Mouse (Mus musculus): ENCODE measurements at regions not wholly inside any gene's neighbourhood (a gene's known extent, or its start where the extent isn't known, plus 50 kb on each side); places are given as distances from the start of the nearest gene placed in this dataset.
A peak's percentile ranks its signal among the peaks of the same experiment; 100 is the strongest.

DNA sequence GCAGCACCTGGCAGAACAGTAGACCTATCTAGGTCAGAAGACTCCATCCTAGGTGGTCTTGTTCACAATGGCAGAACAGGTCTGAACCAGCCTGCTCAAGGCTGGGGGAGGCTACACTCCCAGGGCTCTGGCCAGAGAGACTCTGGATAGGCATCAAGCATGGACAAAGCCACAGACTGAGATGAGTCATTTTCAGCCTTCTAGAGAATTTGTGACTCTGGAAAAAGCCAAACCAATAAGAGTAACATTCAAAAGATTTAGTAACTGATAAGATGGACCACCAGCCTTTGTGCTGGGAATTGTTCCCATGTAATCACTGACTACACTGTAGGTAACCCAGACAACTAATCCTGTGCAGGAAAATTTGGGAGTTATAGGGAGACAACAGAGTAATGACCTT is 320.3 kb upstream of the Gm9747 start:
- H3K36me3 ChIP-seq (ENCODE audit: control insufficient read depth, insufficient read depth): no peaks in the 10 kb centered on the region
- no peak for TF ChIP-seq MAX (IDR thresholded peaks at IDR 0.05)
- no peak for TF ChIP-seq CTCF (IDR thresholded peaks at IDR 0.05; ENCODE audit: control insufficient read depth, insufficient read depth, insufficient read length)
- TF ChIP-seq MYOD1 (IDR thresholded peaks at IDR 0.05; ENCODE audit: control insufficient read depth, insufficient read length, low read depth): no peak
- TF ChIP-seq MYOG (IDR thresholded peaks at IDR 0.05; ENCODE audit: control insufficient read depth, extremely low read depth, insufficient read length): no peak
- no peak for TF ChIP-seq CEBPB (IDR thresholded peaks at IDR 0.05; ENCODE audit: low read depth)
- no peak for TF ChIP-seq USF1 (IDR thresholded peaks at IDR 0.05; ENCODE audit: low read depth)
- peak; percentile 19 for TF ChIP-seq FOSL1 (IDR thresholded peaks at IDR 0.05; ENCODE audit: insufficient read depth, low read length, poor library complexity, severe bottlenecking)
- no peaks in the 10 kb centered on the region for H3K79me3 ChIP-seq (ENCODE audit: low read depth)
- no peaks in the 10 kb centered on the region for H3K79me2 ChIP-seq (ENCODE audit: control insufficient read depth, insufficient read depth)
- H3ac ChIP-seq (ENCODE audit: control insufficient read depth, insufficient read length, low read depth): no peak overlapping the region
- H3K4me3 ChIP-seq (ENCODE audit: insufficient read depth, poor library complexity, severe bottlenecking): no peak overlapping the region
- H3K27me3 ChIP-seq (ENCODE audit: control insufficient read depth, insufficient read depth, insufficient read length): no peaks in the 10 kb centered on the region

DNA sequence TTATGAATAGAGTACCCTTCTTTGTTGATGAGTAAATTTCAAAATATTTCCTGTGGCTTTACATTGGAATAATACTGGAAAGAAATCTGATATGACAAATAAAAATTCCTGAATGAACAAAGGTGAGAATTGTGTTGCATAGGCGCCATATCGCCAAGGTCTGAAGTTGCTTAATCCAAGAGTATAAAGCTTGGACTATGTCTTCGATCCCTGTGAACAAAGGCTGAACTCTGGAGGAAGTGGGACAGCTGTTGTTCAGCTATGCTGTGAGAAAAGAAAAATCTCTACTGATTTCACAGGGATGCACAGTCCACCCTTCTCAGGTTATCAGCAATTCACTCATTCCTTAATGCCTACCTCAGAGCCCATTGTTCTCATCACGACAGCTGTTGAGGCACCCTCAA is 319.3 kb upstream of the Gm9747 start:
- H3ac ChIP-seq (ENCODE audit: control insufficient read depth, insufficient read length, low read depth): no peak overlapping the region
- TF ChIP-seq MAX (IDR thresholded peaks at IDR 0.05) (no peak), FOSL1 (IDR thresholded peaks at IDR 0.05; ENCODE audit: insufficient read depth, low read length, poor library complexity, severe bottlenecking) (no peak), MYOG (IDR thresholded peaks at IDR 0.05; ENCODE audit: control insufficient read depth, extremely low read depth, insufficient read length) (no peak), MYOD1 (IDR thresholded peaks at IDR 0.05; ENCODE audit: control insufficient read depth, insufficient read length, low read depth) (peak; percentile 88), CEBPB (IDR thresholded peaks at IDR 0.05; ENCODE audit: low read depth) (peak; percentile 76)
- no peaks in the 10 kb centered on the region for H3K79me2 ChIP-seq (ENCODE audit: control insufficient read depth, insufficient read depth)
- H3K79me3 ChIP-seq (ENCODE audit: low read depth): no peaks in the 10 kb centered on the region
- H3K4me3 ChIP-seq (ENCODE audit: insufficient read depth, poor library complexity, severe bottlenecking): no peak overlapping the region
- H3K36me3 ChIP-seq (ENCODE audit: control insufficient read depth, insufficient read depth): no peaks in the 10 kb centered on the region
- no peaks in the 10 kb centered on the region for H3K27me3 ChIP-seq (ENCODE audit: control insufficient read depth, insufficient read depth, insufficient read length)

DNA sequence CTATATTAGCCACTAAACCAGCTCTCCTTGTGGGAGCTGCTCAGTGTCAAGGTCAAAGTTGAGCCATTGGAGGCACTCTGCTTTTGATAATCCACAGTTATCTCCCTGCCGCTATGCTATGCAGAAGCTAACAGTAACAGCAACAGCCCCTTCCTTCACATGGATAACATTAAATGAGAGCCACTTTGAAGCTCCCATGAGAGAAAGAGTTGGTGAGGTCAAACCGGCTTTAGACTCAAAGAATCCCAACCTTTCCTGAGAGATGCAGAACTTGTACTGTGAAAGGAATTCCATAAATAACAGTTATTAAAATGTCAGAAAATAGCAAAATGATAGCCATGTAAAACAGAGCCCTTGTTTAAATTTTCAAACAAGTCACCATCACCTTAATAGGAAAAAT is 316.1 kb upstream of the Gm9747 start:
- no peaks in the 10 kb centered on the region for H3K79me3 ChIP-seq (ENCODE audit: low read depth)
- H3K36me3 ChIP-seq (ENCODE audit: control insufficient read depth, insufficient read depth): no peaks in the 10 kb centered on the region
- no peak overlapping the region for H3K4me3 ChIP-seq (ENCODE audit: insufficient read depth, poor library complexity, severe bottlenecking)
- H3ac ChIP-seq (ENCODE audit: control insufficient read depth, insufficient read length, low read depth): no peak overlapping the region
- H3K79me2 ChIP-seq (ENCODE audit: control insufficient read depth, insufficient read depth): no peaks in the 10 kb centered on the region
- no peak for TF ChIP-seq MYOG (IDR thresholded peaks at IDR 0.05; ENCODE audit: control insufficient read depth, extremely low read depth, insufficient read length)
- TF ChIP-seq USF1 (IDR thresholded peaks at IDR 0.05; ENCODE audit: low read depth): no peak
- no peak for TF ChIP-seq MAX (IDR thresholded peaks at IDR 0.05)
- TF ChIP-seq MYOD1 (IDR thresholded peaks at IDR 0.05; ENCODE audit: control insufficient read depth, insufficient read length, low read depth): no peak
- TF ChIP-seq FOSL1 (IDR thresholded peaks at IDR 0.05; ENCODE audit: insufficient read depth, low read length, poor library complexity, severe bottlenecking): no peak
- TF ChIP-seq CTCF (IDR thresholded peaks at IDR 0.05; ENCODE audit: control insufficient read depth, insufficient read depth, insufficient read length): no peak
- TF ChIP-seq CEBPB (IDR thresholded peaks at IDR 0.05; ENCODE audit: low read depth): no peak
- no peaks in the 10 kb centered on the region for H3K27me3 ChIP-seq (ENCODE audit: control insufficient read depth, insufficient read depth, insufficient read length)

DNA sequence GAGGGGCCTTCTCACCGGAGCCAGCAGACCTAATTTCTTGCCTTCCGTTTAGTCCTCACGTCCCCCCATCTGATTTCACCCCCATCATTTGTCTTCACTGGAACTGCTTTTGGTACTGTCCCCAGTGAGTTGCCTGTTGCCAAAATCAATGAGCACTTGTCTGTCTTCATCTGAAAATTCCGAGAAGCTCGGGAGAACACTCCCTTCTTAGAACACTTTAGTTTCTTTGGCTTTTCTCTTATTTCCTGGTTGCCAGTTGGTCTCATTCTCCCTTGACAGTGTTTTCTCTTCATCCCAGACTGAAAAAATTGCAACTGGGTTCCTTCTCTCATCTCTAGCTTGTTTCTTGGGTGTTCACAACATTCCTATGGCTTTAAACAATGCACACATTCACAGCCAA is 305.2 kb upstream of the Gm9747 start:
- H3K79me3 ChIP-seq (ENCODE audit: low read depth): no peaks in the 10 kb centered on the region
- no peak overlapping the region for H3ac ChIP-seq (ENCODE audit: control insufficient read depth, insufficient read length, low read depth)
- no peaks in the 10 kb centered on the region for H3K36me3 ChIP-seq (ENCODE audit: control insufficient read depth, insufficient read depth)
- H3K79me2 ChIP-seq (ENCODE audit: control insufficient read depth, insufficient read depth): no peaks in the 10 kb centered on the region
- TF ChIP-seq FOSL1 (IDR thresholded peaks at IDR 0.05; ENCODE audit: insufficient read depth, low read length, poor library complexity, severe bottlenecking) (no peak), MYOD1 (IDR thresholded peaks at IDR 0.05; ENCODE audit: control insufficient read depth, insufficient read length, low read depth) (no peak)
- H3K4me3 ChIP-seq (ENCODE audit: insufficient read depth, poor library complexity, severe bottlenecking): no peak overlapping the region
- no peaks in the 10 kb centered on the region for H3K27me3 ChIP-seq (ENCODE audit: control insufficient read depth, insufficient read depth, insufficient read length)

DNA sequence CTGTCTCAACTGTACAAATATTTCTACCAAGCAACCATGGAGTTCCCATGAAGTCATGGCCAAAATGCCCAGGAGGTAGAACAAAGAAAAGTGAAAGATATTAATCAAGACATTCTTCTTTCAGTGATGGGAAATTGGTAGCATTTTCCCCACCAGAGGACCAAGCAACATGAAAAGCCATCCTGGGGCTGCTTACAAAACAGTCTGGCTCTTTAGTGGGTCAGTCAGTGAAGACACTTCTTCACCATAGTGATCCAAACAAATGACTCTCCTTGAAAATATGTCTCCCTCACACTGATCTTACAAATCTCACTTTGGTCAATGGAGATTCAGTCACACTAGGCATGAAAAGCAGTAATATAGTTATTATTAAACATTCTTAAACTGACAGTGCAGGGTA is 299.8 kb upstream of the Gm9747 start:
- H3K27me3 ChIP-seq (ENCODE audit: control insufficient read depth, insufficient read depth, insufficient read length): no peaks in the 10 kb centered on the region
- H3ac ChIP-seq (ENCODE audit: control insufficient read depth, insufficient read length, low read depth): no peak overlapping the region
- H3K79me2 ChIP-seq (ENCODE audit: control insufficient read depth, insufficient read depth): no peaks in the 10 kb centered on the region
- H3K4me3 ChIP-seq (ENCODE audit: insufficient read depth, poor library complexity, severe bottlenecking): no peak overlapping the region
- no peaks in the 10 kb centered on the region for H3K79me3 ChIP-seq (ENCODE audit: low read depth)
- H3K36me3 ChIP-seq (ENCODE audit: control insufficient read depth, insufficient read depth): no peaks in the 10 kb centered on the region
- TF ChIP-seq MYOD1 (IDR thresholded peaks at IDR 0.05; ENCODE audit: control insufficient read depth, insufficient read length, low read depth) (no peak), MAX (IDR thresholded peaks at IDR 0.05) (no peak), CEBPB (IDR thresholded peaks at IDR 0.05; ENCODE audit: low read depth) (no peak), FOSL1 (IDR thresholded peaks at IDR 0.05; ENCODE audit: insufficient read depth, low read length, poor library complexity, severe bottlenecking) (no peak), MYOG (IDR thresholded peaks at IDR 0.05; ENCODE audit: control insufficient read depth, extremely low read depth, insufficient read length) (no peak), USF1 (IDR thresholded peaks at IDR 0.05; ENCODE audit: low read depth) (no peak), CTCF (IDR thresholded peaks at IDR 0.05; ENCODE audit: control insufficient read depth, insufficient read depth, insufficient read length) (no peak)

DNA sequence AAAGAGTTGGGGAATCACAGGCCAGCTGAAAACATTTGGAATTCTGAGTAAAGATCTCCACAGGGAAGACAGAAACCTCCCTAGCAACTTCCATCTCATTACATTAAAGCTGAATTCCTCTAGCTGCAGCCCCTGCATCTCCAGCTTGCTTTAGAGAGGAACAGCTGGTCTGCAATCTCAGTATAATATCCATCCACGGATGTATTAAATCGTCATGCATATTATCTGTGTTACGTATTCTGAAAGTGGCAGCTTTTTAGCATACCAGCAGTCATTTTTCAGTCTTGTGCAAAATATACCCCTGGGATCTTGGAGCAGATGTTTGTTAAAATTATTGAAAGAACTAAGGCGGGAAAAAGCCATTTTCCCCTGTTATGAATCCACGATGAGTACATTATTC is 287.7 kb upstream of the Gm9747 start:
- H3K79me2 ChIP-seq (ENCODE audit: control insufficient read depth, insufficient read depth): no peaks in the 10 kb centered on the region
- TF ChIP-seq MYOD1 (IDR thresholded peaks at IDR 0.05; ENCODE audit: control insufficient read depth, insufficient read length, low read depth): no peak
- TF ChIP-seq CTCF (IDR thresholded peaks at IDR 0.05; ENCODE audit: control insufficient read depth, insufficient read depth, insufficient read length): no peak
- no peak for TF ChIP-seq CEBPB (IDR thresholded peaks at IDR 0.05; ENCODE audit: low read depth)

More for the DNA sequence above, 287.7 kb upstream of the Gm9747 start:
- Histone ChIP-seq H3K4me3 (ENCODE audit: insufficient read depth, poor library complexity, severe bottlenecking) (no peak overlapping the region), H3K36me3 (ENCODE audit: control insufficient read depth, insufficient read depth) (no peaks in the 10 kb centered on the region), H3ac (ENCODE audit: control insufficient read depth, insufficient read length, low read depth) (no peak overlapping the region), H3K79me3 (ENCODE audit: low read depth) (no peaks in the 10 kb centered on the region), H3K27me3 (ENCODE audit: control insufficient read depth, insufficient read depth, insufficient read length) (no peaks in the 10 kb centered on the region)
